Mouse (Mus musculus): ENCODE measurements at regions not wholly inside any gene's neighbourhood (a gene's known extent, or its start where the extent isn't known, plus 50 kb on each side); places are given as distances from the start of the nearest gene placed in this dataset.

- no peak for DNase-seq
Measured at GRCm38 (mm10) chr1:121051496-121052119, 280.8 kb downstream of the Insig2 start.

DNA sequence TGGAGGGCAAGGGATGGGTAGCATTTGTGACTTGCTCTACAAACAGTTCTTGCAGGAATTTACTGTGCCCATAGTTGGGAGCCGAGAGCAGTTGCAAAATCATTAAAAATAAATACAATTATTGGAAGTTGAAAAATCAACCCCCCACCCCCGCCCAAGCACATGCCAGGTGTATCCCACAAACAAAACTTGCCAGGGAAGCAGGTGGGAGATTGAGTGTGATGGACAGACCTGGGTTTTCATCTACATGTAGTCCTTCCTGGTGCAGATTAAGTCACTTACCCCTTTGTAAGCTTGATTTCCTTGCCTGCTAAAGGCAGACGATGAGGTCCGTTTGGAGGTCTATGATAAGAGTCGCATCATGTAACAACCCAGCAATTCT is 280.3 kb downstream of the Insig2 start:
- no peak for DNase-seq

DNA sequence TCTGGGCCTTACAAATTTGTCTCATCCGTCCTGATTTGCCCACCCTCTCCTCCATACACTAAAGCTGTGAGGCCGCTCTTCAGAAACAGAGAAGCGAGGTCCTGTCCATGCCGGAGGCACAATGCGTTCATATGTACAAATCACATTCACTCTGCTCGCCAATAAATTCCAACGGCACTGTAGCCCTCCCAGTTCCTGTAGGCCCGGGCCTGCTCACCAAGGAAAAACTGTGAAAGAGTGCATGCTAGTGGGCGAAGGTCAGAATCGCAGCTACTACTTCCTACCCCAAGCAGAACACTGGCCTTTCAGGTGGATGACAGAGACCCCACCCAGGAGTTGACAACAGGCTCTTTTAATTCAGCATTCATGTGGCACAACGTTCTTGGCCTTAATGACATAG is 278.7 kb downstream of the Insig2 start:
- DNase-seq: peak in 1 of 2 experiments; percentile 2

DNA sequence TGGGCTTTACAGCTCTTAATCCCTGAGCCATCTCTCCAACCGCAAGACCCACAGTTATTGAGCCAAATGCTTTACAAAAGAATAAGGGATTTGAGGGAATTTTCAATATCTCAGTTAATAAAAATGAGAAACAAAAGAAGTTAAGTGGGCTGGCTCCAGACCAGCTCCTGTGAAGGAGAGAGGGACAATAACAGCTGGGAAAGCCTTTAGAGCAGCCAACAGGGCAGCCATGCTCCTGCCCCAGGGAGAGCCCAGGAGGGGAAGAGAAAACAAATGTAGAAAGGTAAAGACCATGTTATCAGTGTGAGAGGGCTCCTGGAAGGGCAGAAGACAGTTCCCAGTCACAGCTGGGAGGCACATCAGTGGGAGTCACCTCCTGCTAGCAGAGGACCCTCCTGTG is 257.8 kb downstream of the Insig2 start:
- DNase-seq: no peak

DNA sequence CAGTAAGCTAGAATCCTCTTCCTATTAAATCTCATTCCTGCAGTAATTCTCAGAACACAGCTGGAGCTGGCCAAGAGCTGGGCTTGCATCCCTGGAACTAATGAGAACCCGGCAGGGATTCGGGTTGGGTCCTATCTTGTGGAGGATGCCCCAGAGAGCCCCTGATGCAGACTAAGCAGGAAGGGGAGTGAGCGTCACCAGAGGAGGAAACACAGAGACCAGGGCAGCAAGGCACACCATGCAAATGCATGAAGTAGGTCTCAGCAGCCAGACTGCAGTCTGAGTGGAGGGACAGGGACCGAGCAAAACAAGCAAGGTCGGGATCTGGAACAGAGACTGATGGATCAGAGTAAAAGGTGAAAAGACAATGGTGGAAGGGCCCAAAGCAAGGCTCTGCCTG is 249.6 kb downstream of the Insig2 start:
- DNase-seq: no peak

GRCm38 (mm10) chr1:121085101-121085727 is 247.2 kb downstream of the Insig2 start:
- DNase-seq: no peak

DNA sequence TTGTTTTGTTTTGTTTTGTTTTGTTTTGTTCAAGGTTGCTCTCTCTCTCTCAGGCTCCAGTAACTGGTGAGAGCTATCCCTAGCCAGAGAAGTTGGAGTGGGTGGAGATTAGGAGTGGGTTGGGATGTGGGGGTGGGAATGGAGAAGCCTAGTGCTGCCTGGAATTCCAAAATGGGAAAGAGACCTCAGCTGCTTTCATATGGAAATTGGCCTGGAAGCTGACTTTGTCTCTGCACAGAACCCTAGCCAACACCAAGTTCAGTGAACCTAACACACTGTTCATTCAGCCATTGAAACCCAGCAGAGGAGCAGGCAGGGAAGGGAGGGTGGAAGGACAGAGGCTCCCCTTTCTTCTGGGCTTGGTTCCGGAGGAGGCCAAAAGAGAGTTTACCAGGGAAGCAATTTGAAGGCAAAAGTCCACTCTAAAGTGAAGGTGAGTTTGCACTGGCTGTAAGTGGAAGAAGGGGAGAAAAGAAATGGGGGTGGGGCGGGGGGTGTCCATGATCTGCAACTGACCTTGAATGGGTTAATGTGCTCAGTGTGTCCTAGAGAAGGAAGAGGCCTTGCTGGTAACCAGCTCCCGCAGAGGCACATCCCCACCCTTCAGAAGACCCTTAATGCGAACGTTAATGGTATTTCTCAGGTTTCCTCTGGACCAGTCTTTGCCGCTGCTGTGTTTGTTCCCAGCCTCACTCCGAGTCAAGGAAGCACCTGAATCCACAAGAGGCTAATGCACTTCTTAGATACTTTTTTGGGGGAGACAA is 245.1 kb downstream of the Insig2 start:
- DNase-seq: peak in 1 of 2 experiments; percentile 19

- DNase-seq: no peak
Measured at GRCm38 (mm10) chr1:121090628-121091027, 241.8 kb downstream of the Insig2 start.

GRCm38 (mm10) chr1:121092870-121093269 is 239.5 kb downstream of the Insig2 start:
- no peak for DNase-seq

DNA sequence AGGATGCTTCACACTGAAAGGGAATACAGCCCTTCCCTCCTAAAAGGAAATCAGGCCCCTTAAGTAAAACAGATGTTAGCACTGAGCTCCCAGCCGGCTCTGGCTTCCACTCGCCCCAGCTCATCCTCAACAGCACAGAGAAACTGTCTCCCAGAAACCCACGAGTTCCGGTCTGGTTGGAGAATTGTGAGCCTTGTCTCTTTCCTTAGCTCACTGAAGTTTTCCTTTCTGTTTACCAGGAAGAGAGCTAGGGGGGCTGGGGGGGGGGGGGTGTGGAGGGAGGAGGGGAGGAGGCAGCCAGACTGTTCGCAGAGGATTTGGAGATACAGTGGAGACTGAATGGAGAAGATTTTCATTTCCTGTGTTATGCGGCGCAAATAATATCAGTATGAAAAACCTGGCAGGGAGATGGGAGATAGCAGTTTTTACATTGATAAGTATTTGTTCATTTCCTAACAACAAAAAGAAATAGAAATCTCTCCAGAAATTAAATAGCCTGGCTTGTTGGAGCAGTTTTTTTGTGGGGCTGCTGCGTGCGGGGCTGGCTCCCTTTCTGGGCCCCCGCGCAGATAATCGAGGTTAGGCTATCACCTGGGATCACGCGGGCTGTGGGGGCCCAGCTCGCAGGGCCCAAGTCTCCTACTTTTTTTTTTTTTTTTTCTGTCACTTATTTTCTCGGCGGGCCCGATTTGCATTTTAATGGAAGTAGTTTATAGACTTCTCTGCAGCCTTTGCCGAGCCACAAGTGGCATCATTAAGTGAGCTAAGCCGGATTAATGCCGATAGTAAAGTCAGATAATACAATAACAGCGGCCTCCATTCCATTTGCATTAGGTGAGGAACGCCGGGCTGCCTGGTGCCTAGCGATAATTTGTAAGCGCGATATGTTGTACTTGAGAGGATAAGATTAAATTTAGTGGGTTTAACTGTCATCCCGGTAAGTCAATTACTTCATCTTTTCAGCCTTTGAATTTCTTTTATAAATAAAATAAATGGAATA is 235.5 kb downstream of the Insig2 start:
- DNase-seq: peak; percentile 28 to 31

- no peak for DNase-seq
Measured at GRCm38 (mm10) chr1:121111776-121112344, 220.5 kb downstream of the Insig2 start.

DNA sequence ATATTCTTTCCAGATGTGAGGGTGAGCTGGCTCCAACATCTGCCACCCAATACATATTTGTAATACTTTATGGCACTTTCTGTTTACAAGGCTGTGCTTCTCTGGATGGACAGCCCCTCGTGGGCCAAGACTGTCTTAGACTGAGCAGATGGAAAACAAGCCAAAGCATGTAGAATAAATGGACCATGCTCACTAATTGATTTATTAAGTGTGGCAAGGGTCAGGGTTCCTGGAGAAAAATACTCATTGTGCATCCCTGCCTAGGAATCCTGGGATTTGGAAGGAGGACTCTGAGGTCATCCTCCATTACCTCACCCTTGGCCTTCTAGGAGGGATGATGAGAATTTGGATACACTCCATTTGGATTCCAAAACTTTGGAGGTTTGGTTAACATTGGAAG is 219.9 kb downstream of the Insig2 start:
- no peak for DNase-seq

- DNase-seq: no peak
Measured at GRCm38 (mm10) chr1:121116626-121117025, 215.8 kb downstream of the Insig2 start.

DNA sequence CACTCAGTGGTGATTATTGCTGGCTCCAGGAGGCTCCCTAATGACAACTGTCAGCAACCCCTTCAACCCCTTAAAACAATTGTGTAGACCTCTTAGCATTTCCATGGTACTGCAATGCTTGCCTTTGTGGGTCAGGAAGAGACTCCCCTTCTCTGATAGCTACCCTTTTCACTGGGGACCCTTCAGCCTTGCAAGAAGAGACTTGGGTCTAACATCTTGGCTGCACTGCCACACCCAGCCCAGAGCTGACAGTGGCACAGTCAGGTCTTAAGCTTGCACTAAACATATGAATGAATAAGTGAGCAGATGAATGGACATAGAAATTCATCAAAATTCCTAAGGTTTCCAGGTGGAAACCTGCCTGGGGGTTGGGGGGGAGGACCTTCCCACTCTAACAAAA is 209.0 kb downstream of the Insig2 start:
- no peak for DNase-seq

- no peak for DNase-seq
Measured at GRCm38 (mm10) chr1:121136284-121136683, 196.1 kb downstream of the Insig2 start.

DNA sequence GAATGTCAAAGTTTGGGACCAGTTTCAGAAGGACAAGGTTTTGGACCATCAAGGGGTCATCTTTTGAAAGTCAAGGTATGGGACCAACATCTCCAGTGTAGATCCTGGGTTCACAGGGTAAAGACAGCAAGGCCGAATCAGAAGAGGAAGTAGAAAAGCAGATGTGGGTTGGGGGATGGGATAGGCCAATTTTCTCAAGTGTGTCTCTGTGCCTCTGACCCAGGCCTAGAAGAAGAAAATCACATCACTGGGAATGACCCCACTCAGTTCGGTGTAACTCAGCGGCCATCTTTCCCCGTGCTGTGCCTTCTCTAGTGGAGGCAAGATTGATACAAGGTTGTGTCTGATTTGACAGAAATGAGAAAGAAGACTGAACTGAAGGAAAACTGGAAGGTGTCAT is 195.5 kb downstream of the Insig2 start:
- no peak for DNase-seq

DNA sequence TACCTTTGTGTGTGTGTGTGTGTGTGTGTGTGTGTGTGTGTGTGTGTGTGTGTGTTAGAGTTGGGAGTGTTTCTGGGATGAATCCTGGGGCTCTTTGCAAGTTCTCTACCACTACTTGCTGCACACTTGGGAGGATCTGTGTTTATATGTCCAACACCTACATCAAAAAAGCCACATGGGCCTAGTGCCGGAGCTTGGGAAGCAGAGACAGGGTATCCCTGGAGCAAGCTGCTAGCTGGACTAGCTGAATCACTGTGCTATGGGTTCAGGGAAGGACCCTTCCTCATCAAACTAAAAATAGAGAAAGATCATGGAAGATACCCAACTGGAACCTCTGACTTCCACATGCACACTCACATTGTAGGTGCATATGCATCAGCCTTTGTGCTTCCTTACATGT is 187.4 kb downstream of the Insig2 start:
- DNase-seq: no peak

- no peak for DNase-seq
Measured at GRCm38 (mm10) chr1:121153476-121153875, 178.9 kb downstream of the Insig2 start.

DNA sequence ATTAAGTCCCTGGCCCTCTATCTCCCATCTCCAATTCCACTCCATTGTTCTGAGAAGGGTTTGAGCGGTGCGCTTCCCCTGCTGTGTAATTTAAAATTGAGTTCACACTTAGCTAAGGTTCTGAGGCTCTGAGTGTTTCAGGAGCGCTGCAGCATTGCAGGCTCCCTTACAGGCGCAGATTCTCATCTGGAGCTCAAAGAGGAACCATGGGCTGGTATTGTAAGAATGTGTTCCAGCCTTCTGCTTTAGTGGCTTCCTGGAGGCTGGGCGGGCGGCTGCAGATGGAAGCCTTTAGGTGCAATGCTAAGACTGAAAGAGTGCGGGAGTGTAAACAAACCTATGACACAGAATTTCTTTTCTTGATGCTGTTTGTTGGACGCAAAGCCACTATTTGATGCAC is 177.8 kb downstream of the Insig2 start:
- DNase-seq: no peak

GRCm38 (mm10) chr1:121168651-121169050 is 163.7 kb downstream of the Insig2 start:
- DNase-seq: no peak

GRCm38 (mm10) chr1:121176541-121176940 is 155.8 kb downstream of the Insig2 start:
- no peak for DNase-seq

GRCm38 (mm10) chr1:121177136-121177907 is 155.1 kb downstream of the Insig2 start:
- no peak for DNase-seq
